Mouse (Mus musculus) bone marrow macrophage, adult 2 months (primary cell): ENCODE results near the gene Sstr2. TPM values are rescaled to one million over a fixed set of nuclear protein-coding genes. Genes with fewer than 3 reads are reported as not detected.
A peak's percentile ranks its signal among the peaks of the same experiment; 100 is the strongest.

ENCODE experiments used
- H3K27ac ChIP-seq: 2 replicates; pipeline ENCODE4 v1.5.1; 2012; ENCODE audit warnings: low read depth, low read length; ENCODE audit not compliant: insufficient read depth
- H3K4me1 ChIP-seq: 2 replicates; pipeline ENCODE4 v1.6.1; 2012; ENCODE audit warnings: low read length; ENCODE audit not compliant: control insufficient read depth, insufficient read depth
- H3K4me3 ChIP-seq: 2 replicates; pipeline ENCODE4 v1.5.1; 2012; ENCODE audit warnings: mild to moderate bottlenecking, low read length, moderate library complexity; ENCODE audit not compliant: insufficient read depth
- CTCF ChIP-seq: IDR thresholded peaks from 2 replicates; pipeline ENCODE4 v1.5.1; 2012; ENCODE audit warnings: low read depth, mild to moderate bottlenecking, low read length, moderate library complexity
- POLR2A ChIP-seq: IDR thresholded peaks from 2 replicates; pipeline ENCODE4 v1.6.1; 2012; ENCODE audit warnings: mild to moderate bottlenecking, low read depth, low read length, borderline replicate concordance
- polyA plus RNA-seq: library from polyadenylated mRNA; stranded (reverse); fragments of >200 nt; gene quantifications from 2 replicates; pipeline ENCODE4 v1.2.4, GENCODE M21; 2012; ENCODE audit not compliant: missing spikeins, insufficient read depth, insufficient read length

The Sstr2 gene
- polyA plus RNA-seq, 1 experiment = not detected

GRCm38 (mm10) chr11:113617132-113617911 is 1.8 kb upstream of the Sstr2 start:
- Histone ChIP-seq H3K4me3 (no peak overlapping the region), H3K27ac (no peak overlapping the region)
- TF ChIP-seq CTCF (0 out of 2 replicates have a peak, but pooled peaks have one; percentile 7), POLR2A (no peak)

GRCm38 (mm10) chr11:113618303-113618671 is 855 bp upstream of the Sstr2 start:
- Histone ChIP-seq H3K27ac (no peak overlapping the region), H3K4me3 (peak overlapping the region; percentile 49; the same call in 1 of the 2 replicates), H3K4me1 (no peaks in the 10 kb centered on the region)
- no peak for TF ChIP-seq POLR2A
- TF ChIP-seq CTCF = no peak

More at GRCm38 (mm10) chr11:113617132-113617911, 1.8 kb upstream of the Sstr2 start:
- no peaks in the 10 kb centered on the region for H3K4me1 ChIP-seq

GRCm38 (mm10) chr11:113619420-113620080 is 408 bp downstream of the Sstr2 start:
- Histone ChIP-seq H3K4me3 (peak overlapping the region; percentile 49), H3K4me1 (no peaks in the 10 kb centered on the region), H3K27ac (no peak overlapping the region)
- TF ChIP-seq POLR2A (no peak), CTCF (no peak)

- TF ChIP-seq CTCF (no peak), POLR2A (no peak)
- Histone ChIP-seq H3K4me3 (no peak overlapping the region), H3K27ac (no peak overlapping the region), H3K4me1 (no peaks in the 10 kb centered on the region)
Observed at GRCm38 (mm10) chr11:113621001-113621400, 1.9 kb downstream of the Sstr2 start.

GRCm38 (mm10) chr11:113622028-113622427 is 2.9 kb downstream of the Sstr2 start:
- Histone ChIP-seq H3K4me1 (no peaks in the 10 kb centered on the region), H3K27ac (no peak overlapping the region)

GRCm38 (mm10) chr11:113625437-113625836 is 6.3 kb downstream of the Sstr2 start:
- H3K4me1 ChIP-seq = no peaks in the 10 kb centered on the region

More at GRCm38 (mm10) chr11:113622028-113622427, 2.9 kb downstream of the Sstr2 start:
- TF ChIP-seq POLR2A (no peak), CTCF (no peak)
- no peak overlapping the region for H3K4me3 ChIP-seq

GRCm38 (mm10) chr11:113627785-113628184 is 8.6 kb downstream of the Sstr2 start:
- Histone ChIP-seq H3K4me3 (no peak overlapping the region), H3K4me1 (no peaks in the 10 kb centered on the region), H3K27ac (no peak overlapping the region)
- no peak for TF ChIP-seq POLR2A
- TF ChIP-seq CTCF = peak; percentile 33; the same call in 1 of the 2 replicates

More at GRCm38 (mm10) chr11:113625437-113625836, 6.3 kb downstream of the Sstr2 start:
- Histone ChIP-seq H3K4me3 (no peak overlapping the region), H3K27ac (no peak overlapping the region)
- no peak for TF ChIP-seq POLR2A

GRCm38 (mm10) chr11:113630642-113631041 is 11.5 kb downstream of the Sstr2 start:
- Histone ChIP-seq H3K4me1 (no peaks in the 10 kb centered on the region), H3K4me3 (no peak overlapping the region), H3K27ac (no peak overlapping the region)
- TF ChIP-seq POLR2A (no peak), CTCF (no peak)

GRCm38 (mm10) chr11:113631302-113631701 is 12.2 kb downstream of the Sstr2 start:
- TF ChIP-seq POLR2A (no peak), CTCF (no peak)
- H3K4me3 ChIP-seq = no peak overlapping the region
- no peak overlapping the region for H3K27ac ChIP-seq
- H3K4me1 ChIP-seq = no peaks in the 10 kb centered on the region

GRCm38 (mm10) chr11:113631862-113632261 is 12.7 kb downstream of the Sstr2 start:
- Histone ChIP-seq H3K4me3 (no peak overlapping the region), H3K27ac (no peak overlapping the region), H3K4me1 (no peaks in the 10 kb centered on the region)
- TF ChIP-seq POLR2A (no peak), CTCF (no peak)
